Mouse (Mus musculus): Measurements from ENCODE around the gene Fam131a.

GRCm38 (mm10) chr16:20675213-20675612 is 17.8 kb upstream of the Fam131a start:
- TF ChIP-seq SMC3 (IDR thresholded peaks at IDR 0.05; ENCODE audit: low read depth, low read length) (no peak), MEF2A (IDR thresholded peaks at IDR 0.05; ENCODE audit: borderline replicate concordance, low read depth, low read length) (no peak)
